Mouse (Mus musculus): Measurements from ENCODE around the gene 0610040J01Rik.

- TF ChIP-seq MAFK (IDR thresholded peaks at IDR 0.05; ENCODE audit: insufficient read depth, low read depth, low read length) = no peak
- TF ChIP-seq ZNF384 (IDR thresholded peaks at IDR 0.05; ENCODE audit: low read depth, low read length) = no peak
- TF ChIP-seq CHD2 (IDR thresholded peaks at IDR 0.05; ENCODE audit: low read depth, low read length) = no peak
- TF ChIP-seq ZC3H11A (IDR thresholded peaks at IDR 0.05; ENCODE audit: borderline replicate concordance, low read depth, low read length) = no peak
- TF ChIP-seq HCFC1 (IDR thresholded peaks at IDR 0.05; ENCODE audit: borderline replicate concordance, insufficient read depth, low read length) = no peak
Observed at GRCm38 (mm10) chr5:63907513-63907912, 95.3 kb downstream of the 0610040J01Rik start.
